Mouse (Mus musculus): Measurements from ENCODE around the gene Igsf11. TPM values are rescaled to one million over a fixed set of nuclear protein-coding genes. Genes with fewer than 3 reads are reported as not detected.

Gene Igsf11
- polyA plus RNA-seq, 1 experiment from 2014 or later: 0.16 TPM

- H3K4me3 ChIP-seq (ENCODE audit: low read length): no peak overlapping the region
- ATAC-seq (ENCODE audit: low read depth): no peak
- no peak overlapping the region for H3K9ac ChIP-seq (ENCODE audit: low read length)
- no peak overlapping the region for H3K27ac ChIP-seq (ENCODE audit: low read length)
- WGBS: 36% methylated on average over 4 of the region's 4 CpGs
- no peaks in the 10 kb centered on the region for H3K4me1 ChIP-seq (replicated peaks; ENCODE audit: control insufficient read depth, insufficient read depth, low read length)
- no peaks in the 10 kb centered on the region for H3K36me3 ChIP-seq (ENCODE audit: control insufficient read depth, insufficient read depth, low read length)
- peaks cover 40% of the 10 kb centered on the region for H3K27me3 ChIP-seq (ENCODE audit: control insufficient read depth, insufficient read depth, low read depth, low read length)
- no peaks in the 10 kb centered on the region for H3K9me3 ChIP-seq (ENCODE audit: control insufficient read depth, low read length)
- no peak overlapping the region for H3K4me2 ChIP-seq (ENCODE audit: low read depth, low read length)
Observed at GRCm38 (mm10) chr16:38903020-38903419, 10.5 kb downstream of the Igsf11 start.

- H3K9ac ChIP-seq (ENCODE audit: low read length): no peak overlapping the region
- no peak overlapping the region for H3K4me2 ChIP-seq (ENCODE audit: low read depth, low read length)
- H3K4me1 ChIP-seq (replicated peaks; ENCODE audit: control insufficient read depth, insufficient read depth, low read length): no peaks in the 10 kb centered on the region
- no peaks in the 10 kb centered on the region for H3K9me3 ChIP-seq (ENCODE audit: control insufficient read depth, low read length)
- no peaks in the 10 kb centered on the region for H3K36me3 ChIP-seq (ENCODE audit: control insufficient read depth, insufficient read depth, low read length)
- no peak overlapping the region for H3K27ac ChIP-seq (ENCODE audit: low read length)
- 73% methylated on average over 9 of the region's 9 CpGs for WGBS
- H3K4me3 ChIP-seq (ENCODE audit: low read length): no peak overlapping the region
- peaks cover 36% of the 10 kb centered on the region for H3K27me3 ChIP-seq (ENCODE audit: control insufficient read depth, insufficient read depth, low read depth, low read length)
- ATAC-seq (ENCODE audit: low read depth): no peak
Observed at GRCm38 (mm10) chr16:38904202-38904601, 11.7 kb downstream of the Igsf11 start.

GRCm38 (mm10) chr16:38905911-38906310 lies 13.4 kb downstream of the Igsf11 start:
- WGBS: 62% methylated on average over 10 of the region's 10 CpGs
- H3K27me3 ChIP-seq (ENCODE audit: control insufficient read depth, insufficient read depth, low read depth, low read length): peaks cover 40% of the 10 kb centered on the region

GRCm38 (mm10) chr16:38908304-38908703 lies 15.8 kb downstream of the Igsf11 start:
- Histone ChIP-seq H3K9me3 (ENCODE audit: control insufficient read depth, low read length) (no peaks in the 10 kb centered on the region), H3K27me3 (ENCODE audit: control insufficient read depth, insufficient read depth, low read depth, low read length) (peaks cover 37% of the 10 kb centered on the region), H3K4me3 (ENCODE audit: low read length) (no peak overlapping the region), H3K27ac (ENCODE audit: low read length) (no peak overlapping the region), H3K36me3 (ENCODE audit: control insufficient read depth, insufficient read depth, low read length) (no peaks in the 10 kb centered on the region), H3K4me2 (ENCODE audit: low read depth, low read length) (no peak overlapping the region), H3K4me1 (replicated peaks; ENCODE audit: control insufficient read depth, insufficient read depth, low read length) (no peaks in the 10 kb centered on the region), H3K9ac (ENCODE audit: low read length) (no peak overlapping the region)
- 32% methylated on average over 9 of the region's 9 CpGs for WGBS
- ATAC-seq (ENCODE audit: low read depth): no peak

More at GRCm38 (mm10) chr16:38905911-38906310, 13.4 kb downstream of the Igsf11 start:
- Histone ChIP-seq H3K4me3 (ENCODE audit: low read length) (no peak overlapping the region), H3K4me1 (replicated peaks; ENCODE audit: control insufficient read depth, insufficient read depth, low read length) (no peaks in the 10 kb centered on the region), H3K9ac (ENCODE audit: low read length) (no peak overlapping the region), H3K9me3 (ENCODE audit: control insufficient read depth, low read length) (no peaks in the 10 kb centered on the region), H3K27ac (ENCODE audit: low read length) (no peak overlapping the region), H3K36me3 (ENCODE audit: control insufficient read depth, insufficient read depth, low read length) (no peaks in the 10 kb centered on the region), H3K4me2 (ENCODE audit: low read depth, low read length) (no peak overlapping the region)
- ATAC-seq (ENCODE audit: low read depth): no peak

- Histone ChIP-seq H3K9ac (ENCODE audit: low read length) (no peak overlapping the region), H3K27ac (ENCODE audit: low read length) (no peak overlapping the region), H3K4me3 (ENCODE audit: low read length) (no peak overlapping the region), H3K4me2 (ENCODE audit: low read depth, low read length) (no peak overlapping the region), H3K27me3 (ENCODE audit: control insufficient read depth, insufficient read depth, low read depth, low read length) (peaks cover 26% of the 10 kb centered on the region), H3K9me3 (ENCODE audit: control insufficient read depth, low read length) (no peaks in the 10 kb centered on the region), H3K4me1 (replicated peaks; ENCODE audit: control insufficient read depth, insufficient read depth, low read length) (no peaks in the 10 kb centered on the region), H3K36me3 (ENCODE audit: control insufficient read depth, insufficient read depth, low read length) (no peaks in the 10 kb centered on the region)
- no peak for ATAC-seq (ENCODE audit: low read depth)
- WGBS: 53% methylated on average over 12 of the region's 12 CpGs
Observed at GRCm38 (mm10) chr16:38909506-38909905, 17.0 kb downstream of the Igsf11 start.

GRCm38 (mm10) chr16:38910088-38910487 lies 17.6 kb downstream of the Igsf11 start:
- ATAC-seq (ENCODE audit: low read depth): no peak
- Histone ChIP-seq H3K4me1 (replicated peaks; ENCODE audit: control insufficient read depth, insufficient read depth, low read length) (no peaks in the 10 kb centered on the region), H3K9me3 (ENCODE audit: control insufficient read depth, low read length) (no peaks in the 10 kb centered on the region), H3K4me3 (ENCODE audit: low read length) (no peak overlapping the region), H3K27ac (ENCODE audit: low read length) (no peak overlapping the region), H3K9ac (ENCODE audit: low read length) (no peak overlapping the region), H3K4me2 (ENCODE audit: low read depth, low read length) (no peak overlapping the region), H3K27me3 (ENCODE audit: control insufficient read depth, insufficient read depth, low read depth, low read length) (peaks cover 23% of the 10 kb centered on the region), H3K36me3 (ENCODE audit: control insufficient read depth, insufficient read depth, low read length) (no peaks in the 10 kb centered on the region)
- 64% methylated on average over 8 of the region's 8 CpGs for WGBS

GRCm38 (mm10) chr16:38915451-38915850 lies 23.0 kb downstream of the Igsf11 start:
- Histone ChIP-seq H3K4me1 (replicated peaks; ENCODE audit: control insufficient read depth, insufficient read depth, low read length) (no peaks in the 10 kb centered on the region), H3K27me3 (ENCODE audit: control insufficient read depth, insufficient read depth, low read depth, low read length) (peaks cover 7% of the 10 kb centered on the region), H3K27ac (ENCODE audit: low read length) (no peak overlapping the region), H3K36me3 (ENCODE audit: control insufficient read depth, insufficient read depth, low read length) (no peaks in the 10 kb centered on the region), H3K9ac (ENCODE audit: low read length) (no peak overlapping the region), H3K9me3 (ENCODE audit: control insufficient read depth, low read length) (no peaks in the 10 kb centered on the region), H3K4me2 (ENCODE audit: low read depth, low read length) (no peak overlapping the region), H3K4me3 (ENCODE audit: low read length) (no peak overlapping the region)
- no peak for ATAC-seq (ENCODE audit: low read depth)
- 73% methylated on average over 4 of the region's 4 CpGs for WGBS

- H3K4me3 ChIP-seq (ENCODE audit: low read length): no peak overlapping the region
- ATAC-seq (ENCODE audit: low read depth): no peak
- WGBS: 85% methylated on average over 12 of the region's 12 CpGs
- no peaks in the 10 kb centered on the region for H3K4me1 ChIP-seq (replicated peaks; ENCODE audit: control insufficient read depth, insufficient read depth, low read length)
- H3K27me3 ChIP-seq (ENCODE audit: control insufficient read depth, insufficient read depth, low read depth, low read length): peaks cover 4% of the 10 kb centered on the region
- no peak overlapping the region for H3K9ac ChIP-seq (ENCODE audit: low read length)
- H3K36me3 ChIP-seq (ENCODE audit: control insufficient read depth, insufficient read depth, low read length): no peaks in the 10 kb centered on the region
- H3K9me3 ChIP-seq (ENCODE audit: control insufficient read depth, low read length): no peaks in the 10 kb centered on the region
- no peak overlapping the region for H3K4me2 ChIP-seq (ENCODE audit: low read depth, low read length)
- H3K27ac ChIP-seq (ENCODE audit: low read length): no peak overlapping the region
Observed at GRCm38 (mm10) chr16:38916053-38916786, 23.7 kb downstream of the Igsf11 start.

GRCm38 (mm10) chr16:38916885-38917284 lies 24.4 kb downstream of the Igsf11 start:
- Histone ChIP-seq H3K36me3 (ENCODE audit: control insufficient read depth, insufficient read depth, low read length) (no peaks in the 10 kb centered on the region), H3K4me3 (ENCODE audit: low read length) (no peak overlapping the region), H3K27me3 (ENCODE audit: control insufficient read depth, insufficient read depth, low read depth, low read length) (peaks cover 1% of the 10 kb centered on the region; the same call in 1 of the 2 replicates), H3K4me1 (replicated peaks; ENCODE audit: control insufficient read depth, insufficient read depth, low read length) (no peaks in the 10 kb centered on the region), H3K27ac (ENCODE audit: low read length) (no peak overlapping the region), H3K9me3 (ENCODE audit: control insufficient read depth, low read length) (no peaks in the 10 kb centered on the region), H3K9ac (ENCODE audit: low read length) (no peak overlapping the region), H3K4me2 (ENCODE audit: low read depth, low read length) (no peak overlapping the region)
- 74% methylated on average over 5 of the region's 5 CpGs for WGBS
- no peak for ATAC-seq (ENCODE audit: low read depth)
